Mouse (Mus musculus) embryonic facial prominence, embryonic 14.5 days (tissue): ENCODE results near the gene Hint1. TPM values are rescaled to one million over a fixed set of nuclear protein-coding genes. Genes with fewer than 3 reads are reported as not detected.

Experiments
- polyA plus RNA-seq: library from polyadenylated mRNA; unstranded; fragments of >200 nt; fragmentation: Nextera tagmentation; extraction: Ambion mirVana; gene quantifications from 2 replicates; pipeline ENCODE4 v1.2.1, GENCODE M21; 2014

Hint1 gene
- polyA plus RNA-seq, 1 experiment from 2014 or later: 620 TPM

Other genes starting within 250 kb of the Hint1 start
- 72.1 and 84.3 TPM in 2 replicates for gene Cdc42se2, start 78.7 kb upstream of the Hint1 start, polyA plus RNA-seq
- 10.6 and 11.3 TPM in 2 replicates for gene Lyrm7, start 5.5 kb upstream of the Hint1 start, polyA plus RNA-seq
- 67.7 and 89.8 TPM in 2 replicates for gene Gpx3, start 36.1 kb downstream of the Hint1 start, polyA plus RNA-seq
- 20.4 and 21.0 TPM in 2 replicates for gene Tnip1, start 96.5 kb downstream of the Hint1 start, polyA plus RNA-seq
- gene Anxa6, start 167.1 kb downstream of the Hint1 start, polyA plus RNA-seq: 393 and 439 TPM in 2 replicates
- gene Ccdc69, start 211.7 kb downstream of the Hint1 start, polyA plus RNA-seq: 2.2 and 2.7 TPM in 2 replicates
- 28.2 and 30.3 TPM in 2 replicates for gene Gm2a, start 231.7 kb downstream of the Hint1 start, polyA plus RNA-seq